Mouse (Mus musculus) gastrocnemius, postnatal 10 days (tissue): ENCODE data around the gene Mctp2. TPM values are rescaled to one million over a fixed set of nuclear protein-coding genes. Genes with fewer than 3 reads are reported as not detected.
A peak's percentile ranks its signal among the peaks of the same experiment; 100 is the strongest.

Source experiments
- DNase-seq: peaks from one replicate; pipeline ENCODE4 v3.0.0; 2021; ENCODE audit warnings: mixed read lengths
- total RNA-seq, 2 experiments: library from RNA; stranded (reverse); gene quantifications; 2 replicates each; pipeline ENCODE4 v1.2.3; 2021

Mctp2 gene
- total RNA-seq, 2 experiments from 2014 or later = 0.07 to 0.25 TPM

DNA sequence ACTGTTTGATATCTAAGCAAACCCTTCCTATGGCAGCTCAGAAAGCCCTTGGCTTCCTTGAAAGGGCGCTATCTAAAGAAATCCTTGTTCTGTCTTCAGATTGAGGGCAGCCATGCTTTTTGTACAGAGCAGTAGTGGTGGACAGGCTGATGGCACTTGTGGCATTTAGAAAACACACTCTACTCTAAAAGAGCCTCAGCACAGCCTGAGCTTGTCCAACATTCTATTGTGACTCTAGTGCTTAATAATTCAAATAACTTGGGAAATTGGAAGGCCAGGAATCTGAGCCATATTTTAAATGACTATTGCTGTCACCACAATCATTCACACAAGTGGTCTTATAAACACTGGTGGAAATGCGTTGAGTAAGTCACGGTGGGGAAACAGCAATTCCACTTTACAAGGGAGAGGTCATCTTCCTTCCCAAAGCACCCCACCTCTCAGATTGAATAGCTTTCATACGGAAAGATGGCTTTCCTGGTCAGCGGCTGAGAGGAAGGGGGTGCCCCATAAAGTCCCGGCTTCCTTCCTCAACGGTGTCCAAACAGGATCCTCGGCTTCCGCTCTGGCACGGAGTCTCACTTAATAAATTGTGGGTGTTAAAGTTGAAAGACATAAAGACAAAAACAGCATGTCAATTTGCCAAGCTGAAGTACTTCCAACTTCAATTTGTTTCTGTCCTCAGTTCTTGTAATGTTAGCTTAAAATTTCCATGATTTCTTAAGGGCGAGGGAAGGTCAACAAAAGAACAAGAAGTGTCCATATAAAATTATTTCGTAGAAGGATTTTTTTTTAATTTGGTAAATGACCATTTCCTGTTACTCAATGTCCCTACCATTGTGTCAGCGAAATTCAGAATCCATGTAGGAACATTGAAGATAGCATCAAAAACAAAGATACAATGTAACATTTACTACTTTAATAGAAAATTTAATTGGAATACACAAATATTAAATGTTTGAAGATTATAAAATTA is 140.4 kb downstream of the Mctp2 start:
- no peak for DNase-seq

DNA sequence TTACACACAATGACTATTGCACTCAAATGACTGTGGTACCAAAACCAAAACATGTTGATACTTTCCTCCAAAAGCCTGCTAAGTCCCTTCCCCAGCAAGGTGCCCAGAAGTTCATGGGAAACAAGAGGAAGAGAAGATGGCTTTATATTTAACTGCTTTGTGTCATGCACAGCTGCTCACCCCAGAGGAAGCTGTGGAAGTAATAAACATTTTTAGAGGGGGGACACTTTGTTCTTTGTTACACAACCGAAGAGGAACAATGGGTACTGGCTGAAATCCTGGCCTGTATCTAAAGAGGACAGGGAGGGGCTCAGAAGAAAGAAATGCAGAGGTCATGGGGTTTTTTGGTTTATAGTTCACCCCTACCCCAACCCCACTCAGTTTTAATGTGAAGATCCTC is 144.2 kb downstream of the Mctp2 start:
- DNase-seq = no peak

DNA sequence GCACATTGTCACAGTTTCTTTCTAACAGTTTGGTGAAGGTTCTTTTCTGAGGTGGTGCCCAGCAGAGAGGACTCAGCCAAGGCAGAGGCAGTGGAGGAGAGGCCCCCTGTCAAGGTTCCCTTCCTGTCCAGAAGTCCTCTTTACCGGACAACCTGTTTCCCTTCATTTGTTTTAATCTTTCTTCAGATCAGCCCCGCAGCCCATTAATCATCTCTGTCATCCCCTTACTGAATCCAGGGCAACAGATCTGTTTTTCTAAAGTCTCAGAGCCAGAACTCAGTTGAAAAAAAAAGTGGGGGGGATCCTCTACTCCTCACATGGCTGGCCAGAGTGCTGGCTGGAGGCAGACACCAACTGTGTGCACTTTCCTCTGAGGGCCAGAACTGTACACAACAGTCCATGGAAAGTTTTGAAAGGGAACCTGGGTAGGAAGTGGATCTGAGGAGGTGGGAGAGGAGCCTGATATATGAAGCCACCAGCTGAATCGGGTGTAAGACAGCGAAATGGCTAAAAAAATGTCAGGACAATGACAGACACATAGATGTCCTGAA is 146.8 kb downstream of the Mctp2 start:
- DNase-seq = no peak

DNA sequence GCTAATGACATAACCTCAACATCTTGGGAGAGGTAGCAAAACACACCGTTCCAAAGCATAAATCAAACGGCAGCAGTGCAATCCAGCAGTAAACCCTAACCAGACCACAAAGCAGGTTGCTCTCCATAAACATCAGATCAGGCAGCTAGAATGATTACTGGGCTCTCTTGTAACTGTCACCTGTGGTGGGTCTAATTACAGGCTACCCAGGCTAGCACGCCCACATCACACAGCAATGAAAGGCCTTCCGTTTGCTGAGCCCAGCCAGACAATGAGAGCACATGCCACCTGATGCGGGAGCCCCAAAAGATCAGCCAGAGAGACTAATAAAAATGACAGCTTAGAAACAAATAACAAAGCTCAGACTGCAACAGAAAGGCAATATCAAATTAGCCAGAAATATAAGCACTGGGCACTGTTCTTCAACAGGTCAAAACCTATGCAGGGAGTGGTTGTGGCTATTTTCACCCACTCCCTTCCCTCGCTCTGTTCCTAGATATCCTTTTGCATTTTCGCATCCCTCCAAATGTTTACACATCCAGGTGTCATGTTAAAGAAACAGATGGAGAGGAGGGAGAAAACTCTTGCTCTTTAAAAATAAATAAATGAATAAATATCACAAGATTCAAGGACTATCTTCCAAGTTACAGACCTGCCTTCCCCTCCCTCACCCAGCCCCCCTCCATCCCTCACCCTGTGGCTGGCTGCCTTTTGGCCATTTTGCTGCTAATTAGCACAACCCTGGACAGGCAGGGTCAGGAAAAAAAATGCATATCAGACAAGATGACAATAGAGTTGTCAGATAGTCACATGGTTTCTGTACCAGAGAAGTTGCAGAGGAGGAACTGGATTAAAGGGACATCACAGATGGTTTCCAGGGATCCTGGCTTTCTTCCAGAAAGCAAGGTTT is 155.4 kb downstream of the Mctp2 start:
- no peak for DNase-seq

DNA sequence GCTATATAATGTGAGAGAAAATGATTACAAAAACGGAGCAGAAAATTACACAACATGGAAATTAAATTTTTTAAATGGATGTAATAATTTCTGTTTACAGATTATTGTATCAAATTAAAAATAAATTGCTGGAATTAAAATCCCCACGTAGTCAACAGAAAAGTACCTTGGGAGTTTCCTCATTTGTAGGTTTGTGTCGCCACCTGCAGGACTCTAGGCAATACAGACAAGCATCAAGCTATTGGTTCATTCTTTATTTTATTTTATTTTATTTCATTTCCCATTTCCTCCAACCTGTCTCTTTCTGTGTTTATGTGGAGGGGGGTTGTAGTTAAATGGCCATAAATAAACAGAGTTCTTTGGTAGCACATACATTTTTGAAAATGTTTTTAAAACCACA is 157.3 kb downstream of the Mctp2 start:
- peak; percentile 15 for DNase-seq

DNA sequence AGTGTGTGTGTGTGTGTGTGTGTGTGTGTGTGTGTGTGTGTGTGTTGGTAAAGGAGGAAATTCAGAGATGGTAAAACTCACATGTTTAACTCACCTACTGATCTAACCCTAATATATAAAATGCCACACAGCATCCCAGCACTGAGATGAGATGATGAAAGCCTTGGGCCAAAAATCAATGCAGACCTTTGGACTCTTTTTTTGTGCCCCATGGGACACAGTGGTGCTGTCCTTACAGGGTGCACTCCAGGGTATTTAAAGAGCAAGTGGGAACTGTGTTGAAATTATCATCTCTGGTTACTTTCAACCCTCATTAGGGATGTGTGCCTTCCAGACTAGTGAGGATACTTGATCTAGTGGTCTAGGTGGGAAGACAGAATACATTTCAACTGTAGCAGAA is 159.6 kb downstream of the Mctp2 start:
- DNase-seq = no peak

DNA sequence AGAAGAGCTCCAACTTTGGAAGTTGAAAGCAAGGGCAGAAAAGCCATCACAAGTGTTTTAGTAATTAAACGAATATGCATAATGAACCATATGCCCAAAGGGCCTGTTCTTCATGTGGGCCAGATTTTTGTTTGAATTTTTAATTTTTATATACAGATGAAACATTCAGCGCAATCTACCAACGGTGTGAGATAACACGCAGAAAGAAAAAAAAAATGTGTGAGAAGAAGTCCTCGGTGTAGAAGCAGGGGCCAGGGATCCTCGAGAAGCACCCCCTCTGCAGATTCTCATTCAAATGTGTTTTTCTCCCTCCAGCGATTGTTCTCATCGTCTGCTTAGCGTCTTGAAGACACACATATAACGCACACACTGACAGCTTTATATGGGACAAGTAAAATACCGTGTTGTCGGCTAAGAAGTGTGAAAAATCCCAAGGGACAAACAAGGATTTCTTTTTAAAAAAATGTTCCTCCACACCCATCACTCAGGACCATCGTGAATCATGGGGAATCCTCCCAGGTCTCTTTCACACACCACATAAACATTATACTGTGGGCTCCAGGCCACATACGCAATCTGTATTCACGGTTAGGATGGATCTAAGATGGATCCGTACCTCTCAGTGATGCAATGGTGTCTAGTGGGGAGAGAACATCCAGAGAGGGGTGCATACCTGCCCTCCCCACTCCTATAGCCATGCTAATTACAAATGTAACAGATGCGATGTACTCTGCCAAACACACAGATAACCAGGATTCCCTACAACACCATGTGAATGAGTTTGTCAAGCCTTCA is 160.5 kb downstream of the Mctp2 start:
- no peak for DNase-seq

DNA sequence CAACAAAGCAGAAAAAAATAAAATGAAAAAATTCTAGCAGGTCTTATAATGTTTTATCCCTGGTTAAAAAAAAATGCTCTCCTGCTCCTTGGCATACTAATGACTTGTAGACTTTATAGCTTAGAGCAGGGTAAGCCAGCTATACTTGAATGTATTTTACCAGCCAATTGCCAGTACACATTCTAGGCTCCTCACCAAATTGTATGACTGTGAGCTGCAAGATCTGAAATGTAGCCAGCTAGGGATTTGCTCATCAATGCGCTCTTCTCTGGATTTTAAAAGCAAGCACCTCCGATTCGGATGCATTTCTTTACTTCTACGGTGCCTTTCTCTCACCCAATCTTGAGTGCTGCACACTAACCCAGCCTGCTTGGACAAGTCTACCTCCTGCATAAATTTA is 167.7 kb downstream of the Mctp2 start:
- no peak for DNase-seq

DNA sequence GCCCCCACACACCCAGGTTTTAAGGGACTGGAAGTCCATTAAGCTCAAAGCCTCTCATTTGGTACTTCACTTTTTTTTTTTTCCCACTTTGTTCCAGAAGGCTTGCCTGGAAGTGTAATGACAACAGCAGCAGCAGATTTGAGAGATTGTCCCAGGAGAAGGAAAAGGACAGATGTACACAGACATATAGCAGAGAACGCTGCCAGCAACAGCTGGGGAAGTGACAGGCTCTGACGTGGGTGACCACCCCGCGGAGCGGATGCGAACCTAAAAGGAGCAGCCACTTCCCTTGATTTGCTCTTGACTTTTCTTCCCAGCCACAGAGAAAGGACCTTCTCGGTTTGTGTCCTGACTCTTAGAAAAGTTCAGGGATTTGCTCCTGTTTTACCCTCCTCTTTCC is 185.4 kb downstream of the Mctp2 start:
- no peak for DNase-seq

DNA sequence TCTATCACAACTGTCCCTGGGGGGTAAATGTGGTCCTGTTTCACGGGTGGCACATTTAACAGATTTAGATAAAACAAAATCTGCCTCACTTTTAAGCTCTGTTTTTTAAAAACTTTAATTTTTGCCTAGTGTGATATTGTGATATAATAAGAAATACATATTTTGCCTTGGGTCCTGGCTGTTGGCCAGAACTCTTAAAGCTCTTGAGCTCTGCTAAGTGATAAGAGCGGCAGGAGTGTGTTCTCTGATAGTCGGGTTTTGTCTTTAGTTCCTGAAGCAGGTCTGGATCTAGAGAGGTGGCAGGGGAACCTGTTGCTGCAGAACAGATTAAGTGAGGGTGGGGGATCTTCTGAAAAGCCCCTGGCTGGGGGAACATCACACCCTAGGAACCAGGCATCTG is 186.7 kb downstream of the Mctp2 start:
- no peak for DNase-seq

DNA sequence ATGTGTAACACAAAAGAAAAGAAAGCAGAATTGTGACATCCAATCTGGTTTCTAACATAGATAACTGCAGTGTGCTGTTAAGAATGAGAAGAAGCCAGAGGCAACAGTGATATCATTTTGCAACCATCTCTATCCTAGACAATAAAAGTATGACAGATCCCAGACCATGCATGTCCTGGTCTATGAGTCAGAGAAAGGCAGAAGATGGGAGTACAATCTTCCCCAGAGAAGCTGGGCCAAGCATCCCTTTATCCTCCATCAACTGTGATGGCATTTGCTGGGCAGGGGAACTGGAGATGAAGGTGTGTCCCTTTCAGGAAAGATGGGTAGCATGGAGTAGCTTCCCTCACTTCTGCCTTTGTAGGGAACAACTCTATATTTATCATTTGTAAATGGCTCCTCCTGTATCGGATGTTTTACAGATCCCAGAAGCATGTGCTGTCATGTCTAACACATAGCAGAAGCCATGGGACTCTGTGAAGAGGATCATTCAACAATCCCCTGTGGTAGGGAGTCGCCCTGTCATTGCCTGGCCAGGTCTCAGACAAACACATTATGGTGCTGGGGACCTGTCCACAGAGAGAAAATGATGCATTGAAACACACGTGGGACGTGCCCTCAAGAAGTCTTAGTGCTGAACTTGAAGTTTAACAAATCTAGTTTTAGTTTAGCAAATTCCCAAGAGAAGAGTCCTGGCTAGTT is 188.9 kb downstream of the Mctp2 start:
- no peak for DNase-seq

DNA sequence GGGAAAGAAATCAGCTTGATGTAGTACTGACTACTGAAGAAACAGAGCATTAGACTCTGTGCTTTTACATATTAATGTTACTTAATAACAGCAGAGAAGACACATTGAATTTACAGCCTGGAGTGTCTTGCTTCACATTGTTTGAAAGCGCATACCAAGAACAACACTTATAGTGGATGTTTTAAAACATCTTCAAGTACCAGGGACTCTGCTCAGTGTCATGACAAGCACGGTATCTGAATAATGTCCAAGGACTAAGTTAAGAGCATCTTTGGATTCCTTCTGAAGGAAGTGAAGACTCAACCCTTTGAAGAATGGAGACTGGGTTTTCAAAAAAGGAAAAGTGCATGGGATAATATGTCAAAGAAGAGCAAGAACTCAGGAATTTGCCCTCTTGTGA is 191.3 kb downstream of the Mctp2 start:
- no peak for DNase-seq

DNA sequence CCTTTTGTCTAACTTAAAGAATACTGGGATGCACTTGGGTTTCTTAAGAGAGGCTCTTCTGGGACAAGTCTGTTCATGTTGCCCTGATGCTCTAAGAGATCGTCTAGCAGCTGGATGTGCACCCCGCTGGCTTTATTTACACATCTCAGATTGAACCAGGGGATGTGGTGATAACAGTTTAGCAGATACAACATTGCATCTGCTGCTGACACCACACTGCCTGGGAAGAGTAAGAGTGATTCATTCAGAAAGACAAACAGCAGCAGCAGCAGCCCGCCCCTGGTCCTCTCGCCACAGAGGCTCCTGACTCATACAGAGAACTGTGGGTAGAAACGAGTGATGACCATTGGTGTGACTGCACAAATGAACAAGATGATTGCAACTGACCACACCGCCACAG is 195.8 kb downstream of the Mctp2 start:
- DNase-seq = no peak

DNA sequence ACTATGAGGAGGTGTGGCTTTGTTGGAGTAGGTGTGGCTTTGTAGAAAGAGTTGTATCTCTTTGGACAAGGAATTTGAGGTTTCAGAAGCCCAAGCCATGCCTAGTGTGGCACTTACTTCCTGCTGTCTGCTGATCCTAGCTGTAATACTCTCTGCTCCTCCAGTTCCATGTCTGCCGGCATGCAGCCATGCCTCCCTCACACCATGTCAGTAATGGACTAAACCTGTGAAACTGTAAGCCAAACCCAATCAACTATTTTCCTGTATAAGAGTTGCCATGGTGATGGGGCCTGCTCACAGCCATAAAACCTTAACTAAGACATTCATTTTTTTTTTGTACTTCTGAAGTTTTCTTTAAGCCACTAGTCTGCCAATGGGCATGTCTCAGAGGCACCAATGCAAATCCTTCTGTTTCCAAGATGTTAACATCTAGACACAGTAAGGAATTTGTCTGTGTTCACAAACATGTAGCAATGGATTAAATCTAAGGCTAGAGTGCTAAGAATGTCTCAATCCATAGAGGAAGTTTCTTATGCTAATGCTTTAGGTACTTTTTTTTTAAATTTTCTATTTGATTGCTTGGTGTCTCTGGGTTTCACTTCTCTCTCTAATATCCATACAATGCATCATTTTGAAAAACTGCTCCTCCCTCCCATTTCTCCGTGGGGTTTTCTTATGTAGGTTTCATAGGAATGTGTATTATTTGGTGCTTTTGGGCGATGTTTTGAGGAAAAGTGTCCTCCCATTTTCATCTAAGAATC is 197.6 kb downstream of the Mctp2 start:
- no peak for DNase-seq

DNA sequence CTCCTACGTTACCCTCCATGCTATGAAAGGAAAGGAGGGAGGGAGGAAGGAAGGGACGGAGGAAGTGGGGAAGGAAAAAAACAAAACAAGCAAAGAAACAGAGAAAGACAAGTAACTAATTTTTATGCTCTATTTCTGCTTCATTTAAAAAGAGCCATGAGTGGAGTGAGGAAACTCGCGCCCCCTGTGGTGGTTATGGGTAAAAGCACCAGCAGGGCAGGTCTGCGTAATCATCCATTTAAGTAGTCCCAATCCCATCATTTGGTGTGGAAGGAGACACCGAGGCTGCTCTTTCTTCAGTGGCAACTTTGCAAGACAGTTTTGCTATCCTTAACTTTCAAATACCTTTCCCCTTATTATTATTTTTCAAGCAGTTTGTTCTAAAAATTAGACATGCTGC is 202.2 kb downstream of the Mctp2 start:
- no peak for DNase-seq

DNA sequence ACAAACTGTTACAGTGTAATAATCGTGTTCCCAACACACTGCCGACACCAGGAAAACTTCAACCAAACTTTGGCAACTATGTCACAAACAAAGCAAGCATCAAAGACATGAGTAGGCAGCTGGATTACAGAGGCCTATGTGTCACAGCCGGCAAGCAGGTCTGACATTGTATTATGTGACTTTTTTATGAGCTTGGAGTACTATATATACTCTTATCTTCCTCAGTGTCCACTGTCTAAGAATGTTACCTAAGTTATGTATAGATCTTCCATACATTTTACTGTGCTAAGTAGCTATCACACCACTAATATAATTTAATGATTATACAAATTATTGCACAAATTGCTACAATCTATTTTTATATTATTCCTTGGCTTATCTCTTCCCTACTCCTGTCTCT is 202.8 kb downstream of the Mctp2 start:
- DNase-seq = no peak

DNA sequence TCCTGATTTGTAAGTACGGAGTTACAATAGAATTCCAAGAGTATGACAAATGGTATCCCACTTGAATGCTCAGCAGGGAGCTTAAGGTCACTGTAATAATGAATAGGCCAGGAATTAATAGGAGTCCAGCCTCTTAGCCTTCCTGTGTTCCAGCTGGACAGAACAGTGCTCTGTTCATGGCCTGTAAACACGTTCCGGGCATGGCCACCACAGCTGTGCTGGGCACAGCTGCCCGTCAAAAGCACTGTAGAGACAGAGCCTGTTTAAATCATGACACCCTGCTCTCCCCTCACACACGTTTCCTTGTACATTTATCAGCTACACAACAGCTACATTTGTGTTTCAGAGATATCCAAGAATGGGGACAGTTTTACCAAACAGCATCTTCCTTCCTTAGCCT is 205.7 kb downstream of the Mctp2 start:
- no peak for DNase-seq

DNA sequence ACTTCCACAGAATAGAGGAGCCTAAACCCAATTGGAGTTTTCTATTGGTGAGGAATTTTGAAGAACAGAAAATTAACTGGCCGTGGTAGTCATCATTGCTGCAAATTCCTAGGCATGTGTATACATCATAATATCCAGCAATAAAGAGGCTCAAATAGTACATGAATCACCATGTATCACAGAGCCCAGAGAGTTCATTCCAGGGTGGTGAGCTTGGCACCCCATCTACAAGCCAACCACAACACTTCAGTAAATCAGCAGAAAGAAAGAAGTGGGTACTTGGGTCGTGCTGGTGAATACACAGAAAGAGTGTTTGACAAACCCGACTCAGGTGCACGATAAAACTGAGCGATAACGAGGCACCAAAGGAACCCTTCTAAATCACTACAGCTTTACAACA is 207.8 kb downstream of the Mctp2 start:
- DNase-seq = no peak

DNA sequence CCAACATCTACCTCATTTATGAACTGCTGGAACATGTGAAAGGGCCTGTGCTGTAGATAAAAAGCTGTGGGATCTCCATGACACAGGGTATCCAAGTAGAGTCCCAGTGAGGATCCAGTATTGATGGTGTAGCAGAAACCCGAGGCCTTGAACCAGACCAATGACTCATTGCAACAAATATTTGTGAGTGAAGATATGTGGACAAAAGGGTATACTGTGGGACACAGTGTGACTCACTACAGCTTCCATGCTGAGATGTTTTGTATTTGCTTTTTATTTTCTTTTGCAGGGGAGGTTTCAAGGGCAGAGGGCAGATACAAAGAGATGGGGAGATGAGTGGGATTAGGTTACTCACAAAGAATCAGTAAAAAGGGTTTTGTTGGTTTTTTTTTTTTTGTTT is 209.4 kb downstream of the Mctp2 start:
- DNase-seq = no peak

DNA sequence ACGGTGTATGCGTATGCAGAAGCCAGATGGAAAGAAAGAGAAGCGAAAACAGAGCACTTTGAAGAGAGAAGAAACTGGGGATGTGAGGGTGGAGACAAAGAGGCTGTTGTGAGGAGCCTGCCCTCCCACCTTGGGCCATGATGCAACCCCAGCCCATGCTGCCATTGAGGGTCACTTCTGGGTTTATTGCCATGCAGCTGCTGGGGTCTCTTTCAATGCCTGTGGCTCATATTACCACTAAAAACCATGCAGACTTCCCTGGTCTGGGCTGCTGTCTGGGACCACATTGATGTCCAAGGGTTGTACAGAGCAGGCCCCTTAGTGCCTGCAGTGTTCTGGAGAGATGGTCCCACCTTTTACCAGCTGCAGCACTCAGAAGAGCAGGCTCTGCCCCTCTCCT is 210.0 kb downstream of the Mctp2 start:
- DNase-seq = no peak
